Mouse (Mus musculus): Measurements from ENCODE around the gene Pacrg.

Pacrg gene

GRCm38 (mm10) chr17:10366577-10366976, 473.5 kb downstream of the Pacrg start:
- DNase-seq = no peak

- DNase-seq = no peak
Measured at GRCm38 (mm10) chr17:10365501-10366482, 474.3 kb downstream of the Pacrg start.

- DNase-seq = no peak
Measured at GRCm38 (mm10) chr17:10363151-10363550, 477.0 kb downstream of the Pacrg start.

GRCm38 (mm10) chr17:10361882-10362291, 478.2 kb downstream of the Pacrg start:
- no peak for DNase-seq

GRCm38 (mm10) chr17:10360738-10361137, 479.4 kb downstream of the Pacrg start:
- DNase-seq = no peak

- DNase-seq = no peak
Measured at GRCm38 (mm10) chr17:10359466-10359865, 480.6 kb downstream of the Pacrg start.

- DNase-seq = no peak
Measured at GRCm38 (mm10) chr17:10357348-10357747, 482.8 kb downstream of the Pacrg start.

GRCm38 (mm10) chr17:10356294-10356693, 483.8 kb downstream of the Pacrg start:
- no peak for DNase-seq

- DNase-seq = no peak
Measured at GRCm38 (mm10) chr17:10355746-10356145, 484.4 kb downstream of the Pacrg start.

Measured in thymus, postnatal 25 days (tissue).